Mouse (Mus musculus): Measurements from ENCODE around the gene Dtx2. TPM values are rescaled to one million over a fixed set of nuclear protein-coding genes. Genes with fewer than 3 reads are reported as not detected.

The Dtx2 gene
- polyA plus RNA-seq, 1 experiment, result 20.3 TPM

DNA sequence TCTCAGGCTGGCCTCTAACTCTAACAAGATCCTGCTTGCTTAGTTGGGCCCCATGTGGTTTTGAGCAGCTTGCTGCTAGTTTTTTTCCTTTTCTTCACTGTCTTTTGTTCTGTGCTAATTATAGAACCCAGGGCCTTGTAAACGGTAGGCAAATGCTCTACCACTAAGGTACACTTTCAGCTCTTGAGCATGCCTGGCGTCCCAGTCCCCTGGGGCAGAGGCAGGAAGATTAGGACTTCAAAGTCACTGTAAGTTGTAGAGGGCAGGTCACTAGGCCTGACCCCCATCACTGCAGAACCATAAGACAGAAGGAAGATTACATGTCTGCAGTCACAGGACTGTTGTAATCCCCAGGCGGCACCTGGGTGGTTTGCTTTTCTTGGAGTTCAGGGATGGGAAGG, 8.2 kb downstream of the Dtx2 start:
- no peak for TF ChIP-seq CEBPB (IDR thresholded peaks at IDR 0.05; ENCODE audit: low read depth)
- no peak for TF ChIP-seq CTCF (IDR thresholded peaks at IDR 0.05; ENCODE audit: control insufficient read depth, insufficient read depth, insufficient read length)
- TF ChIP-seq USF1 (IDR thresholded peaks at IDR 0.05; ENCODE audit: low read depth), result no peak
- TF ChIP-seq FOSL1 (IDR thresholded peaks at IDR 0.05; ENCODE audit: insufficient read depth, low read length, poor library complexity, severe bottlenecking), result no peak
- TF ChIP-seq MYOG (IDR thresholded peaks at IDR 0.05; ENCODE audit: control insufficient read depth, extremely low read depth, insufficient read length), result no peak
- TF ChIP-seq MYOD1 (IDR thresholded peaks at IDR 0.05; ENCODE audit: control insufficient read depth, insufficient read length, low read depth), result no peak
- no peak for TF ChIP-seq MAX (IDR thresholded peaks at IDR 0.05)
- H3K79me2 ChIP-seq (ENCODE audit: control insufficient read depth, insufficient read depth), result peaks cover 34% of the 10 kb centered on the region
- no peak overlapping the region for H3ac ChIP-seq (ENCODE audit: control insufficient read depth, insufficient read length, low read depth)
- no peak overlapping the region for H3K4me3 ChIP-seq (ENCODE audit: insufficient read depth, poor library complexity, severe bottlenecking)
- no peaks in the 10 kb centered on the region for H3K27me3 ChIP-seq (ENCODE audit: control insufficient read depth, insufficient read depth, insufficient read length)
- H3K79me3 ChIP-seq (ENCODE audit: low read depth), result peaks cover 5% of the 10 kb centered on the region
- H3K36me3 ChIP-seq (ENCODE audit: control insufficient read depth, insufficient read depth), result peaks cover 13% of the 10 kb centered on the region

DNA sequence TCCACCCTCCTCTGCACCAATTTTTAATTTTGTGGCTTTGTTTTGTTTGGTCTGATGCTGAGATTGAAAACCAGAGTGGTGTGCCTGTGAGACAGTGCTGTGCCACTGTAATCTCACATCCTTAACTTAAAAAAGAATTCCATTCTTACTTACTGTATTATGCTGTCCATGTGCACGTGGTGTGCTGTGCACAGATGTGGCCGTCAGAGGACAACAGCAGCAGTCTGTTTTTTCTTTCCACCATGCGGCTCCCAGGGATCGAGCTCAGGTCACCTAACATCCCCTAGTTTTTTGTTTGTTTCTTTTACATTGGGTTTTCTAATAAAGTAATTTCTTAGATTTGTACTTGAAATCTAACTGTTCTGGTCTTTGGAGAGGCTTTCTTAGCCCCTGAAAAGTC, 9.9 kb downstream of the Dtx2 start:
- no peak for TF ChIP-seq MYOD1 (IDR thresholded peaks at IDR 0.05; ENCODE audit: control insufficient read depth, insufficient read length, low read depth)
- TF ChIP-seq MAX (IDR thresholded peaks at IDR 0.05), result no peak
- no peak for TF ChIP-seq USF1 (IDR thresholded peaks at IDR 0.05; ENCODE audit: low read depth)
- no peak for TF ChIP-seq CTCF (IDR thresholded peaks at IDR 0.05; ENCODE audit: control insufficient read depth, insufficient read depth, insufficient read length)
- no peak for TF ChIP-seq FOSL1 (IDR thresholded peaks at IDR 0.05; ENCODE audit: insufficient read depth, low read length, poor library complexity, severe bottlenecking)
- no peak for TF ChIP-seq CEBPB (IDR thresholded peaks at IDR 0.05; ENCODE audit: low read depth)
- TF ChIP-seq MYOG (IDR thresholded peaks at IDR 0.05; ENCODE audit: control insufficient read depth, extremely low read depth, insufficient read length), result no peak
- peaks cover 40% of the 10 kb centered on the region for H3K79me2 ChIP-seq (ENCODE audit: control insufficient read depth, insufficient read depth)
- H3K79me3 ChIP-seq (ENCODE audit: low read depth), result peaks cover 5% of the 10 kb centered on the region
- H3K36me3 ChIP-seq (ENCODE audit: control insufficient read depth, insufficient read depth), result peaks cover 4% of the 10 kb centered on the region
- no peaks in the 10 kb centered on the region for H3K27me3 ChIP-seq (ENCODE audit: control insufficient read depth, insufficient read depth, insufficient read length)
- no peak overlapping the region for H3ac ChIP-seq (ENCODE audit: control insufficient read depth, insufficient read length, low read depth)
- no peak overlapping the region for H3K4me3 ChIP-seq (ENCODE audit: insufficient read depth, poor library complexity, severe bottlenecking)

DNA sequence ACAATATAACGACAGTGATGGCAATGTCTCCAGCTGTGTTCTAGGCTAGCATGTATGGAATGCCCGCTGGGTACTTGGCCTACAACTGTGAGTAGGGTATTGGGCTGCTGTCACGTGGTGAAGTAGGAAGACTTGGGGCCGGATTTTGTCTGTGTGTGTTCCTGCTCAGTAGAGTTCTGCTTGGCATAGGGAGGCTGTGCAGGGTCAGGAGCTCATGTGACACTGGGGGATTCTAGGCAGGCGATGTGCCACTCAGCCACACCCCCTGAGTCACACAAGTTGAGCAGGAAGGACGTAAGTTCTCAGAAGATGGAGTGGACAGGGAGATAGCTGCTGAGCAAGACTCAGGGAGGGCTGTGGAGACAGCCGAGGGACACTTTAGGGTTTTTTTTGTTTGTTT, 13.1 kb downstream of the Dtx2 start:
- peaks cover 25% of the 10 kb centered on the region for H3K36me3 ChIP-seq (ENCODE audit: control insufficient read depth, insufficient read depth)
- TF ChIP-seq USF1 (IDR thresholded peaks at IDR 0.05; ENCODE audit: low read depth) (peak; percentile 89), FOSL1 (IDR thresholded peaks at IDR 0.05; ENCODE audit: insufficient read depth, low read length, poor library complexity, severe bottlenecking) (no peak)
- no peak overlapping the region for H3K4me3 ChIP-seq (ENCODE audit: insufficient read depth, poor library complexity, severe bottlenecking)
- H3K27me3 ChIP-seq (ENCODE audit: control insufficient read depth, insufficient read depth, insufficient read length), result no peaks in the 10 kb centered on the region
- peaks cover 6% of the 10 kb centered on the region for H3K79me3 ChIP-seq (ENCODE audit: low read depth)
- H3ac ChIP-seq (ENCODE audit: control insufficient read depth, insufficient read length, low read depth), result peak overlapping the region; percentile 26
- peaks cover 33% of the 10 kb centered on the region for H3K79me2 ChIP-seq (ENCODE audit: control insufficient read depth, insufficient read depth)

DNA sequence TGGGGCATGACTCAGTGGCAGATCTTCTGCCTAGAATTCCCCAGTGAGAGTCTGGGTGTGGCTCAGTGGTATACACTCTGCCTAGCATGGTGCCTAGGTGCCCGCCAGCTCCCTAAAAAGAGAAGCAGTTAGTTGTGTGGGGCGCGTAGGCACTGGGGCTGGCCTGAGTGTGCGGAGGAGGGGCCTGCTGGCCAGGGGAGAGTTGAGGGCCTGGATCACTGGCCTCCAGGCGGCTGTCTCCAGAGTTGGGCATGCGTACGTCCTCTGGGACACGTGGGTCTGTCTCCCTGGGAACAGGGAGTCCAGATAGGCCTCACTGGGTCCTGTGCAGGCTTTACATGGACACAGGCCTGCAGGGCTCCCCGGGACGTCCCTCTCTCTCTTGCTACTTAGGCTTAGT, 20.3 kb downstream of the Dtx2 start:
- TF ChIP-seq FOSL1 (IDR thresholded peaks at IDR 0.05; ENCODE audit: insufficient read depth, low read length, poor library complexity, severe bottlenecking) (no peak), MAX (IDR thresholded peaks at IDR 0.05) (no peak), CTCF (IDR thresholded peaks at IDR 0.05; ENCODE audit: control insufficient read depth, insufficient read depth, insufficient read length) (no peak), USF1 (IDR thresholded peaks at IDR 0.05; ENCODE audit: low read depth) (no peak), MYOG (IDR thresholded peaks at IDR 0.05; ENCODE audit: control insufficient read depth, extremely low read depth, insufficient read length) (no peak), MYOD1 (IDR thresholded peaks at IDR 0.05; ENCODE audit: control insufficient read depth, insufficient read length, low read depth) (no peak), CEBPB (IDR thresholded peaks at IDR 0.05; ENCODE audit: low read depth) (no peak)
- Histone ChIP-seq H3K4me3 (ENCODE audit: insufficient read depth, poor library complexity, severe bottlenecking) (no peak overlapping the region), H3ac (ENCODE audit: control insufficient read depth, insufficient read length, low read depth) (peak overlapping the region; percentile 13), H3K27me3 (ENCODE audit: control insufficient read depth, insufficient read depth, insufficient read length) (no peaks in the 10 kb centered on the region), H3K79me2 (ENCODE audit: control insufficient read depth, insufficient read depth) (no peaks in the 10 kb centered on the region), H3K79me3 (ENCODE audit: low read depth) (peaks cover 2% of the 10 kb centered on the region), H3K36me3 (ENCODE audit: control insufficient read depth, insufficient read depth) (peaks cover 27% of the 10 kb centered on the region)

DNA sequence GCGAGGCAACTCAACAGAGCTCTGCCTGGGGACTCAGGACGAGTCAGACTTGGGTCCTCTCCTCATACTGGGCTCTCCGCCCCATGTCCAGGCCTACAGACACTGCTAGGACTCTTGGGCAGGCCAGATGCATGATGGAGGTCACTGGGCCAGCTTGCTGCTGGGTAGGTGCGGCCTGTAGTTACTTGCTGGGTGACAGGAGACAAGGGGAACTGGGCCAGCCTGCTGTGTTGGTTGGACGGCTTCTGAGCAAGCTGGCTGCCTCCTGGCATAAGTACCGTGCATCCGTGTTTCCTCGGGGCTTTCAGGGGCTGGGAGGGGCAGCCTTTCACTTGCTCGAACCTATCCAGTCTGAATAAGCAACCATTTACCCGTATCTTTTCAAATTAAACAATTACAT, 21.0 kb downstream of the Dtx2 start:
- Histone ChIP-seq H3K79me3 (ENCODE audit: low read depth) (peaks cover 2% of the 10 kb centered on the region), H3K27me3 (ENCODE audit: control insufficient read depth, insufficient read depth, insufficient read length) (no peaks in the 10 kb centered on the region), H3K79me2 (ENCODE audit: control insufficient read depth, insufficient read depth) (no peaks in the 10 kb centered on the region), H3ac (ENCODE audit: control insufficient read depth, insufficient read length, low read depth) (no peak overlapping the region), H3K36me3 (ENCODE audit: control insufficient read depth, insufficient read depth) (peaks cover 20% of the 10 kb centered on the region), H3K4me3 (ENCODE audit: insufficient read depth, poor library complexity, severe bottlenecking) (no peak overlapping the region)
- TF ChIP-seq USF1 (IDR thresholded peaks at IDR 0.05; ENCODE audit: low read depth), result no peak
- no peak for TF ChIP-seq MAX (IDR thresholded peaks at IDR 0.05)
- TF ChIP-seq MYOG (IDR thresholded peaks at IDR 0.05; ENCODE audit: control insufficient read depth, extremely low read depth, insufficient read length), result no peak
- no peak for TF ChIP-seq CEBPB (IDR thresholded peaks at IDR 0.05; ENCODE audit: low read depth)
- no peak for TF ChIP-seq MYOD1 (IDR thresholded peaks at IDR 0.05; ENCODE audit: control insufficient read depth, insufficient read length, low read depth)
- TF ChIP-seq FOSL1 (IDR thresholded peaks at IDR 0.05; ENCODE audit: insufficient read depth, low read length, poor library complexity, severe bottlenecking), result no peak
- no peak for TF ChIP-seq CTCF (IDR thresholded peaks at IDR 0.05; ENCODE audit: control insufficient read depth, insufficient read depth, insufficient read length)
